Mouse (Mus musculus) gastrocnemius, adult 2 months (tissue): ENCODE data around the gene Cers6. TPM values are rescaled to one million over a fixed set of nuclear protein-coding genes. Genes with fewer than 3 reads are reported as not detected.

Source experiments
- DNase-seq: peaks from one replicate; pipeline ENCODE4 v3.0.0; 2022
- H3K27ac ChIP-seq: fragments of 200-600 bp; 2 replicates; pipeline ENCODE4 v1.8.1; 2022; ENCODE audit warnings: mild to moderate bottlenecking
- H3K4me3 ChIP-seq: fragments of 200-600 bp; 2 replicates; pipeline ENCODE4 v1.8.1; 2022; ENCODE audit warnings: mild to moderate bottlenecking, moderate library complexity
- CTCF ChIP-seq: fragments of 200-600 bp; IDR thresholded peaks from 2 replicates; pipeline ENCODE4 v1.8.1; 2022; ENCODE audit warnings: antibody characterized with exemption, mild to moderate bottlenecking, moderate library complexity
- intact Hi-C: fragments of 180-260 bp; cut with DNase I; formaldehyde crosslinking; loops from one replicate; pipeline ENCODE4 v1.15.1; 2025
- total RNA-seq, 2 experiments: library from RNA; stranded (reverse); gene quantifications; 2 replicates each; pipeline ENCODE4 v1.2.3; 2021

The Cers6 gene
- total RNA-seq, 2 experiments from 2014 or later: 0.59 to 1.6 TPM

DNA sequence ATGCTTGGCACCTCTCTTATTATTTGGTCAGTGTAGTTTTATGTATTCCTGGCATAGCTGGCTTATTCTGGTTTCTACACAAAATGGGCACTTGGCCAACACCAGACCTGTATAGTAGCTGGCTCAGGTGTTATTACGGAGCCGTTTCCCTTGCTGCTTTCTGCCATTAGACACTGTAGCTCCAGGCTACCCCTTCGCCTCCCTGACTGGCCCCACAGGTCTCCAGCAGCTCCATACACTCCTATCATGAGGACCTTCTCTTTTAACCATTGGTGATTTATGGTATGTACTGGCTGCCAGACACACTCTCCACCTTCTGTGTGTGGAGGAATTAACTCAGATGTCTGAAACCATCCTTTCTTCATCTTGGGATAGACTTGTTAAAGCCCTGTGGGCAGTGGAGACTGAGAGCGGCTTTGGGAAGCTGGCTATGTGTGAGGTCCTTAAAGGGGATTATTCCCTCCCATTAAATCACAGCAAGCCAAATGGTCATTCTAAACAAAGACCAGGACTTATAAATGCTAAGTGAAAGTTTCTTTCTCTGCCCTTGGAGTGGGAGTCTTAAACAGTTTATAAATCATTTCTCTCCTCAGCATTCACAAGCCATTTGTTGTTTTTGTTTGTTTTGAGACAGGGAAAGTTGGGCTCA lies 192.1 kb downstream of the Cers6 start:
- intact Hi-C loops: no loop called here
- no peak overlapping the region for H3K27ac ChIP-seq
- no peak overlapping the region for H3K4me3 ChIP-seq
- TF ChIP-seq CTCF: no peak
- DNase-seq: no peak

DNA sequence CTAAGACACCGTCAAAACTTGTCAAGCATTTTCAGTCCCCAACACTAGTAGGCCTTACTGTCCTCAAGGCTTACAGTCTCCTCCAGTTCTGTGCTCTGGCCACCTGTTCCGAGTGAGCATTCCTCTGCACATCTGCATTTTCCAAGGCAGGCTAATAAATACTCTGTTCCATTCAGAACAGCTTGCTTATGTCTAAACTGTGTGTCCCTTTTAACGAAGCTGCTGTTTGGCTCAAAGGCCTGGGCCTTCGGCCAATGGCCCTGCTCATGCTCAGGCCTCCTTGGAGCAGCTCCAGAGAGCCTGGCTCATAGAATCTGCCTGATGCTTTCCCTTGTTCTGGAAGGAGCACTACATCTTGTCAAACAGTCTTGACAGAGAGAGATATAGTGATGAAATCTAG lies 193.0 kb downstream of the Cers6 start:
- Histone ChIP-seq H3K4me3 (no peak overlapping the region), H3K27ac (no peak overlapping the region)
- peak; percentile 87 for DNase-seq
- TF ChIP-seq CTCF: no peak
- intact Hi-C loops: no loop called here

DNA sequence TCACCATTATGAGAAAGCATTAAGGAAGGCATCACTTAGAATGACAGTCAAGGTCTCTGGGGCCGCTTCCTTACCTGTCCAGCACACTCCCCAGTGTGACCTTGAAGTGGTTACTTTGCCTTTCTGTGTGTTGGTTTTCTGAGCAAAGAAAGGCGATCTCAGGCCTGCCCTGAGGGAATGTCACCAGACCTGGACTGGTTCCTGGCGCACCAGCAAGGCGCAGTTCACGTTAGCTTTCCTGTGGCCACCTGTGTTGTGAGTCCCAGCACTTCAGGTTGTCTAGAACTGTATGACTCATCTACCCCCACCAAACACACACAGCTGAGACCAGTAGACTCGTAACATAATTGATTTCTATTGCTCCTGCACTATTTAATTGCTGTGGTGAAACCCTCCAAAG lies 193.9 kb downstream of the Cers6 start:
- Histone ChIP-seq H3K4me3 (no peak overlapping the region), H3K27ac (no peak overlapping the region)
- intact Hi-C loops: no loop called here
- no peak for TF ChIP-seq CTCF
- no peak for DNase-seq

DNA sequence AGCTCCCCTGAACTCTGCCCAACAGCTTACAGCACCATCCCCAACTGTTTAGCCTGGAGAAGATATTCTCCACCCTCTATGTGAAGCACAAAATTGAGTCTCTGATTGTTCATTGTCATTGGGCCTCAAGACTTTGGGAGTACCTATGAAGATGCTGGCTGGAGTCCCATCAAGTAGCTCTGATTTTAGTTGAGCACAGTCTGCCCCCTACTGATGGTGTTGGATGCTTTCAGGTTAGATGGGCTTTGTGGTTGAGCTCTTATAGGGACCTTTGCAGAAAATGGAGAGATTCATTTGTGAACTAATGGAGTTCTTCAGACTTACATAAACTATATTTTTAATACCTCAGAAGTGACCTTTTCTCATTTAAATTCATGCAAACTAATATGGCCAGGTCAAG lies 200.1 kb downstream of the Cers6 start:
- no peak overlapping the region for H3K4me3 ChIP-seq
- DNase-seq: no peak
- intact Hi-C loops: loop anchor here (10.0 kb wide), 1 partner anchor 277 kb away; no protein-coding TSS in a partner anchor
- peak; percentile 51 for TF ChIP-seq CTCF
- H3K27ac ChIP-seq: no peak overlapping the region

DNA sequence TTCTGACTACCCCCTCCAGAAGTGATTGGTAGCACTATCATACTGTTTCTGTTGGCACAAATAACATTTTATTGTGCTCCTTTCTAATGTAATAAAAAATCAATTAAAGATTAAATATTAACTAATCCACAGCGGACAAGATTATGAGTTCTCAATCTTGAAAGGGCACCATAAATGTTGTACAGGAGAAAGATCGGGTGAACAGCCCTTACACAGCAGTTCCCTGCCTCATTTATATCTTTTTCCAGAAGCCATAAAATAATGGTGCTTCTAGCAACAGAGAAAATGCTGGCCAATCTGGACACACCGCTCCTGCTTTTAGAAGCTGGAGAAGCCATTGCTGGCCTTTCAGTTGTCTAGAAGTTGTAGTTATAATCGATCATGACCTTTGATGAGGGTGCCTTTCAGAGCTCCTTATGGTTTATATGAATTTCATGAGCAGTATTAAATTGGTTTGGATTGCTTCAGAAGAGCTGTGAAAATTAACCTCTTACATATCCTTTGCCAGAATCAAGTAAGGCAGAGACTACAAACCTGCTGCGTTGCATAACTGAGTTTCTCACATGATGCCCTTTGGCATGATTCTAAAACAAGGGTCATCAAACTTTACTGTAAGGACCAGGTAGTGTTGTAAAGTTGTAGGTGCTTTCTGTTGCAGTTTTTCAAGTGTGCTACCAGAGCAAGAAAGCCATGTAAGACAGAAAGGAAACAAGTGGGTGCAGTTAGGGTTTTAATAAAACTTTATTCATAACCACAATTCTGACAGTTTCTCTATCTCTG lies 200.9 kb downstream of the Cers6 start:
- no peak for TF ChIP-seq CTCF
- DNase-seq: no peak
- H3K4me3 ChIP-seq: no peak overlapping the region
- no peak overlapping the region for H3K27ac ChIP-seq
- intact Hi-C loops: loop anchor here (10.0 kb wide), 1 partner anchor 277 kb away; no protein-coding TSS in a partner anchor

DNA sequence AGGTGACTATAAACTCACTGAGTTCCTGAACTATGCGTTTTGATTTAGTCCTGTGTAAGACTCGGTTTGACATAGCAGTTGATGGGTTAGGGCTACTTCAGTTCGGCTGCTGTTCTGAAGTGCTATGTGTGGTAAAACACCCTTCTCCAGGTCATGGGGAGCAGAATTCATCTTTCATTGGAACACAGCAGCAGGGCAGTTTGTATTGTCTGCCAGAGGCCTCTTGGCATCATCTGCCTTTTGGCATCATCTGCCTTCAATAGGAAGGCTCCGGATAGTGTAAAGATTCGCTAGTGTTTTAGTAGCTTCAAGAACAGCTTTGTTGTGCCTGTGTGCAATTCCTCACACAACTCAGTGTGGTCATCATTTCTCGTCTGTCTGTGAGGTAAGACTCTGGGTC lies 203.5 kb downstream of the Cers6 start:
- intact Hi-C loops: loop anchor here (10.0 kb wide), 1 partner anchor 280 kb away; no protein-coding TSS in a partner anchor
- Histone ChIP-seq H3K27ac (no peak overlapping the region), H3K4me3 (no peak overlapping the region)
- TF ChIP-seq CTCF: no peak
- DNase-seq: no peak

DNA sequence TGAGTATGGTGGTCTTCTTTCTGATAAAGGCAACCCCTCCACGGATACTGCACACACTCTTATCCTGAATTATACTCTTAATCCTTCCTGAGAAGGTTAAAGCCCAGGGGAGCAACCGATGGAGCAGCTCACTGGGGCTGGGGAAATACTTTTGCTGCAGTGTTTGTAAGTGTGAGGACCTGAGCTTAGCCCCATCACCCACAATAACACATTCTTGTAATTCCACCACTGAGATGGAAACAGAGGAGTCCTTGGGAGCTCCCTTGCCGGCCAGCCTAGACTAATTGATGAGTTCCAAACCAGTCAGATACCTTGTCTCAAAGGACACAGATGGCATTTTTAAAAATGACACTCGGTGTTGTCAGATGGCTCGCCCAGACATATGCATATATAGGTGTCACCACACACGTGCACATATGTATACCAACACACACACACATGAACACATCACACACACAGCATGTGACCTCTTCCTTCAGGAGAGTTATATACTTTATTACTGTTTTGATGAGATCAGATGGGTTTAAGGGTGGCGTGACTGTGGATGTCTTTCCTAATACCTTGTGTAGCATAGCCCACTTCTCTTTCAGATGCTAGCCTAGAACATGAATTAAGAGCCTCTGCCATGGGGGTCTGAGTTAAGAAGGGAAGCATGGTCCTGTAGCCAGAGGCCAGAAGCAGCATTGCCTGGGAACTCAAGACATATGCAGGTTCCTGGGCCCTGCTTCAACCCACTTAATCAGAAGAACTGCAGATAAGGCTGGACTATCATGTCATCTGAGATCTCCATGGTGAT lies 210.4 kb downstream of the Cers6 start:
- no peak for DNase-seq
- Histone ChIP-seq H3K27ac (no peak overlapping the region), H3K4me3 (no peak overlapping the region)
- intact Hi-C loops: no loop called here
- TF ChIP-seq CTCF: no peak

DNA sequence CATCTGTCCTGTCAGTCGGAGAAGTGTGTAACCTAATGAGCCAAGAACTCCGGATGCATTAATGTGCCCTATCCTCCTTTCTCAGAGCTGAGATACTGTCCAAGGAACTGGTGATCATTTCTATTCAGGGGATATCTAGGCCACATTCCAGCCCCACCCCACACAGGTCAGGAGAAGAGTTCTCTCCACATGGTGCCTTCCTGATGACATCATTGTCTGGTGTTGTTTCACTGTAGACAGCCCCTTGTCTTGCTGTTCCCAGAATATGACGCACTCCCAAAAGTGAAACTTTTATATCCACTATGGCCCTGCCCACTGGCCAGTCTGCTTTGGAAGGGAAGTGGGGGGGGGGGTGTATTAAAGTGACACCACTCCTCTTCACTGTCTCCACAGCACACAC lies 215.9 kb downstream of the Cers6 start:
- no peak overlapping the region for H3K4me3 ChIP-seq
- peak overlapping the region; percentile 35; the same call in 1 of the 2 replicates for H3K27ac ChIP-seq
- peak; percentile 32 for DNase-seq
- intact Hi-C loops: no loop called here
- TF ChIP-seq CTCF: no peak

DNA sequence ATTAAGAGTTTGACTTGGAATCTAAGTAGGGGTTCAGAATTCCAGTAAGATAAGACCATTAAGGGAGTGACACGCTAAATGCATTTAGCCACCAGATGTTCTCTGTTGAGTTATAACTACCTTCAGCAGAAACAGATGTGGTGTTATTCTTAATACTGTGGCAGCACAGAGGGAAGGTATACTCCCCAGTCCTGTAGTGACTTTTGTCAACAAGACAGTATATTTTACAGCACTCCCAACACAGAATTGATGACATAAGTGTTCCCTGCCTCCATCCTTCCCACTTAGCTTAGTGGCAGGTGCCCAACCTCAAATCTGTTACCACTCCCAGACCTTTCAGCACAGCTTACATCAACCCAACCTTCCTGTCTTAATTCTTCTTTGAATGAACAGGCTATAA lies 219.5 kb downstream of the Cers6 start:
- Histone ChIP-seq H3K27ac (no peak overlapping the region), H3K4me3 (no peak overlapping the region)
- intact Hi-C loops: no loop called here
- no peak for DNase-seq
- no peak for TF ChIP-seq CTCF

DNA sequence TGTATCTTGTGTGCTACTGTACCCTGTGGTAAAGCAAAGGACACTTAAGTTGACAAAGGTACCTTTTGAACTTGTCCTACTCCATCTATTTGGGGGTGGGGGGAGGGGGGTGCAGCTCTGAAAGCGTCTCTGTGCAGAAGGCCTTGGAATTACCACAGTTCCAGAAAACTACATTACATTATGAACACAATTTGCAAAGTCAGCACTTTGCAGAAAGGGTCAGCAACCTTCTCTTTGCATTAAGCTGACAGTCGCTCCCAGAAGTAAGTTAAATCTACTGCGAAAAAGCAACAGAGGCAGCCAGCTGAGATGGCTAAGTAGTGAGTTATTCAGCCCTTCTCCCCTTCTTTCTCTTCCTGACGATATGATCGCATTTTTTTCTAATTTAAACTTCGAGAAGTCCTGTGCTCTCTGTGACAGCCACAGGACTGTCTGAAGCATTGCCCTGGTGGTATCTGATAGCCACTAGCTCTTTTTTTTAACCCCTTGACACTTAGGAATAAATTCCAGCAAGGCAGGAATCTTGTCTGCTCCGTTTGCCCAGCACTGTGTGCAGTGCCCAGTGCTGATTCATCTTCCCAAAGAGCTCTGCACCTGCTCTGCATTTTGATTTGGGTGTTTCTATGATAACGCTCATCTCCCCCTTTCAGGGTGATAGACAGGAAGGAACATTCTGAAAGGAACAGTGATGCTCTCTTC lies 221.4 kb downstream of the Cers6 start:
- intact Hi-C loops: no loop called here
- Histone ChIP-seq H3K4me3 (peak overlapping the region; percentile 33; the same call in 1 of the 2 replicates), H3K27ac (no peak overlapping the region)
- DNase-seq: no peak
- TF ChIP-seq CTCF: no peak

DNA sequence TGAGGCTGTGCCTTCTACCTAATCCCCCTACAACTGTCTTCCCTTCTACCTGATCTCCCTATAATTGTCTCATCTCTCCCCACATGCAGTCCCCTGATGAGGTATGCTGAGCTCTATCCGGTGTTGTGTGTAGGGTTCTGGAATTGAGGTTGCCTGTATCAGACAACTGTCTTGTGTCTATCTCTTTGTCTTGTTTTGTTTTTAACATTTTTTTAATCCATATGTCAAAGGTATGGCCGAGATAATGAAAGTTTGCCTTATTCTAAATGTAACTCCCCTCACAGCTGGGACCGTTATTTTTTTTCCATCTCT lies 221.9 kb downstream of the Cers6 start:
- Histone ChIP-seq H3K27ac (no peak overlapping the region), H3K4me3 (no peak overlapping the region)
- TF ChIP-seq CTCF: no peak
- DNase-seq: no peak
- intact Hi-C loops: no loop called here

DNA sequence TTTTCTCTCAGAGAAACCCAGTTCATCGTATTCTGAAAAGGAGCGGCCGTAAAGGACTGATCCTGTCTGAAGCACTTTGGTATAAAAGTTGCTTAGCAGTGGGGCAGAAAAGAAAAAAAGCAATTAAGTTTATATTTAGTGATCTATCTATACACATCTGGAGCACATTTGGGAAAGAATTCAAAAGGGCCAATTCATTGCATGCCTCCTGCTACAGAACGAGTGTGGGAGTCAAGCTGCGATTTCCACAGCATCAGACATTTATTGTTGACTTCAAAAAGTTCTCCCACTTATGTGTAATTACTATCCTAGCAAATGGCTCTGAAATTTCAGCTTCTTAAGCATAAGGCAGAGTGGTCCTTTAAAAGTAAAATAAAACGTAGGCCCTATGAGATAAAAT lies 223.2 kb downstream of the Cers6 start:
- Histone ChIP-seq H3K27ac (no peak overlapping the region), H3K4me3 (no peak overlapping the region)
- intact Hi-C loops: no loop called here
- no peak for TF ChIP-seq CTCF
- DNase-seq: no peak
